Mouse (Mus musculus) telencephalon, adult 2 months (tissue): ENCODE measurements around the gene Uba6.

Experiments
- DNase-seq: peaks from one replicate; pipeline ENCODE4 v3.0.0-alpha.2; 2011; ENCODE audit warnings: low read depth, low spot score

Uba6 gene

DNA sequence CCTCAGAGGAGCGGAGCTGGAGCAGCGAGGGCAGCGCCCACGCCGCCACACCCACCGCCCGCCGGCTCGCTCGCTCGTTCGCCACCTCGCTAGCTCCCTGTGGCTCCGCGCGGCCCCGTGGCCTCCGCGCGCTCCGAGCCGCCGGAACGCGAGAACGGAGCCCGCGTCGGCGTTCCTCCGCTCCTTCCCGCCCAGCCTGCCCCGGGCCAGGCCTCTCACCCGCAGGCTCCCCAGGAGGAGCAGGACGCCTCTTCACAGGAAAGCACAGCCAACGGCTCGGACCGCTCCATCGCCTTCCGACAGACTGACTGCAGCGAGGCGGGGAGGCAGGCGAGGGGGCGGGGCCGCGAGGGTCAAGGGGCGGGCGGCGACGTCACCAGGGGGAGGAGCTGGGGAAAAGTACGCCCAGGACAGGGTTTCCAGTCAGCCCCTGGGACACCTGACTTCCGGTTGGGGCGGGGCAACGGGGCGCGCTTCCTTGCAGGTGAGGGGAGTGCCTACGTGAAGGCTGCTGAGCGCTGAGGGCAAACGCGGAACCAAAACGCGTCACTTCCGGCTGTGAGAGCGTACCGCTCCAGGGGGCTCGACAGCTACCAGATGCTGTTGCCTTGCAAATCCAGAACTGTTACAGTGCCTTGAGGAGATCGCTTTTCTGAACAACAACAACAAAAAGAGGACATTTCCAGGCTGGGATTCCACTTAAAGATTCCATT lies at the start of gene Uba6:
Gene Uba6 (minus strand): TSS at position 355 of the 713 bp plus-strand sequence.
- DNase-seq, result peak; percentile 98

DNA sequence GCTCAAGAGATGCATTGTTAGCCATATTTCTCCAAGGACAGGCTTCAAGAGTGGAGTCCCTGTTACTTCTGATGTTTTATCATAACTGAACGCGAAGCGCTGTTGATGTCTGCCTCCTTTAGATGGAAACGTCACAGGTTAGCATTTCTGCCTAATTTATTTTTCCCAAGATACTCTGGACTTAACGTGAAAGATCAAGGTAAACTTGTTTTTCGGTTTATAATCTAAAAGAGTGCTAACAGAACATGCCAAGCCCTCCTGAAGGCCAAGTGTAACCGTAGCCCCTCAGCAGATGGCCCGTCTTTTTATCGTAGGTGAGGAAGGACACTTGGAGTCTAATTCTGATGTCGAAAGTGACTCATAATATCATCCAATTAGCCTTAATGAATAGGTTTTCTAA lies 25.2 kb upstream of the Uba6 start, which contains the start of gene Gnrhr:
Gene Gnrhr (minus strand): TSS at position 101 of the 400 bp plus-strand sequence.
- DNase-seq, result no peak

DNA sequence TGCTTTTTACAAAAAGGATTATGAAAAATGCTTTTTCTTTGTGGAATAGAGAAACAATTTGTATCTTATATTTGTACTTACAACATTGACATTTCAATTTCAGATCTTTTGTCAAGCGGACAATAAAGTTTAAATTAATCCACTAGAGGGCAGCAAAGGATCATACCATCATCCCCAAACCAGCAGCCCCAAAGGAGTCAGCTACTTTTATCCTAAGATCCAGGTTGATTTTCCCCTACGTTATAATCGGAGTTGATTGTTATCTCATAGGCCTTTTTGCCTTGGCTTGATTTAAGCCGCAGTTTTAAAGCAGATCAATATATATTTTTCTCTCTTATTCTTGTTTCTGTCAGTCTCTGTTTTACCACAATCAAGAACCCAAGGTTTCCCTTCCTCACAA lies 18.8 kb upstream of the Uba6 start:
- DNase-seq, result peak; percentile 32

DNA sequence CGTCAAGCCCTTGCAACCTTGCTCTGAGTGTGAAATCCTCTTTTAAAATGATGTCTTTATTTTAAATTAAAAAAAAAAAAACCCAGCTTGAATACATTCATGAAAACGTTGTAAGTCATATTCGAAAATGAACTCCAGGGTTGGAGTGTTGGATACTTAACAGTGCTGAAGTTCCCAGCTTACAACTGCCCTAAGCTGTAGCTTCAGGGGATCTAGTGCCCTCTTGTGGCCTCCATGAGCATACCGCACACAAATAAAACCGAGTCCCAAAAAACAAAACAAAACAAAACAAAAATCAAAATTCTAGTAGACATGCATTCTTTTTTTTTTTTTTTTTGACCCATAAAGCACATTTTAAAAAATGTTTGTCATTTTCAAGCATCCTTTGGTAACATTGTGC lies 18.2 kb upstream of the Uba6 start:
- DNase-seq, result peak; percentile 19

DNA sequence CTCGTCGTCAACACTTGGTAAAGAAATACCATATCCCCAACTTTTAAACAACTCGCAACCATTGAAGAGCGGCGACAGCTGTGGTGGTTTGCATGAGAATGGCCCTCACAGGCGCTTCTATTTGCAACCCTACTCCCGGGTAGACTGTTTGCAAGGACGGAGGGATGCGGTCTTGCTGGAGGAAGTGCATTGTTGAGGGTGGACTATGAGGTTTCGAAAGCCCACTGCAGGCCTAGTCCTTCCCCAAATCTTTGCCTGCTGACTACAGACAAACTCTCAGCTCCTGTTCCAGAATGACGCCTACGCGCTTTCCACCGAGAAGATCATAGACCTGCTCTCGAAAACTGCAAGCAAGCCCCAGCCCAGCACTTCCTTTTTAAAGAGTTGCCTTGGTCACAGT lies 17.7 kb upstream of the Uba6 start:
- DNase-seq, result no peak

DNA sequence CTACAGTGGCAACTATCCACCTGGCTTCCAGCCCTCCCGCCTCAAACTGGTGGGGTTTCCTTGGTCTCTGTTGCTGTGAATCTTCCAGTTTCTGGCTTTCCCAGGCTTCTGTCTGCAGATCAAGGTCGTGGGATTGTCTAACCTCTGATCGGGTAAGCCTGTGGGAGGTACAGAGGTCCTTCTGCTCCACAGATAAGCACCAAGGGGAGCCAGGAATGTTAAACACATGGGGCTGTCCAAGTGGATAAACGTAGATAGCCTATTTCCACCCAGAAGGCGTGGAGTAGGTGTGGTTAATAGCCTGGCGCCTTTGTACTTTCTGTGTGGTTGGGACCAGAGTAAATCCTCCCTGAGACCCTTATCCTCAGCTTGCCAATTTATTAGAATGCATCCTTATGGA lies 14.8 kb upstream of the Uba6 start:
- no peak for DNase-seq

DNA sequence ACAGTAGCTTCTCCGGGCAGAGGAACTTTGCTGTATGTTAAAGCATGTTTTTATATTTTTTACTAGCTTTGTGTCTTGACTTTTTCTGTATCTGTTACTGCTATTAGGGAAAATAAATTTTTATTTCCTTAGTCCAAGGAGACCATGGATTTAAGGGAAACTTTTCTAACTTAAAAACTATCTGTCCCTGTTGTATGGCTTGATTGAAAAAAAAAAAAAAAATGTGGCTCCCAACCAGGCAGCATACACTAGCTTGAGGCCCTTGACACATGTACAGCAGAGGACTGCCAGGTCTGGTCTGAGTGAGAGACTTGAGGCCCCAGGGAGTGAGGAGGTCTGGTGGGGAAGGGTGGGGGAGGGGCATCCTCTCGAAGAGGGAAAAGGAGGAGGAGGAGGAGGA lies 1.2 kb upstream of the Uba6 start:
- DNase-seq, result no peak

DNA sequence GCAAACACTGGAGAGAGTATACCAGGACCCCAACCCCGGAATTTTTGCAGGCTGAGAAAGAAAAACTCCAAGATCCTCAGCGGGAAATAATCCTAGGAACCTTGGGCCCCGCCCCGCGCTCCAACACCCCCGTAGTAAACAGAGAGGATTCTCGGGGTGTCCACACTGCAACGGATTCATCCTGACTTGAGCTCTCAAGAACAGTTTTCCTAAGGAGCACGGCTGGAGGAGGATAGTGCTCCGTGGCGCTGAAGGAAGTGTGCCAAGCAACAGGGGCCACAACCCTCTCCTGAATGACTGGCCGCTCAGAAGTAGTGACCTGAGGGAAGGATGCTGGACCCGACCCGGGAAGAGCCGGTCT lies 535 bp downstream of the Uba6 start:
- peak; percentile 6 for DNase-seq

DNA sequence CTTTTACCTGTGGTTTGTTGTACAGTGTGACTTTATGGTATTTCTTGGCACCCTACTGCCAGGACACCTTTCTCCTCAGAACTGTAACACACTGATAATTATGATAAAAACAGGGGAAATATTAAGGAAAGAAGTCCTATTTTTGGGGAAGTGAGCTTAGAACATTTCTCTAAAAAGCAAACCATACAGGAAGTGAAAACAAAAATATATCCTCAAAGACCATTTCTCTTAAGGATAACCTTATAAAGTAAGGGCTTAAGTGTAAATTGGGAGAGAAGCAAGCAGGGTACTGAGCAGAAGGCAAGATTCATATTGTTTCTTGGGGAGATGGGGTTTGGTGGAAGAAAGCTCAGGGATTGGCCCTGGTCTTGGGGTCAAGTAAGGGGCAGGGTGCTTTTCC lies 42.8 kb downstream of the Uba6 start:
- no peak for DNase-seq

DNA sequence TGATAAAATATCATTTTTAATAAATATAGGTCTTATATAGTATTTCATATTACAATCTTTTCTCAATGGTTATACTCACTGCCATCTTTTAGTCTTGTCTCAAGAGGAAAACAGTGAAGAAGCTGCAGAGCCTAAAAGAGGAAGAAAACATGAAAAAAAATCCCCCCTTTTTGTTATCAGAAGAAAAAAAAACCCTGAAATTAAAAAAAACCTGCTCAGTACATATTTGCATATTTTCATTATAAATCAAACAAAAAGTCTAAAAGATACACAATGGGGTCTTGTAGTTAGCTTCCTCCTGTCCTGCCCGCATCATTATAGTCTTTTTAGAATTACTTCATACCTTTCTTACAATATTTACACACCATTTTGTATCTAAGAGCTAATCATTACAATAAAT lies 43.9 kb downstream of the Uba6 start:
- no peak for DNase-seq

DNA sequence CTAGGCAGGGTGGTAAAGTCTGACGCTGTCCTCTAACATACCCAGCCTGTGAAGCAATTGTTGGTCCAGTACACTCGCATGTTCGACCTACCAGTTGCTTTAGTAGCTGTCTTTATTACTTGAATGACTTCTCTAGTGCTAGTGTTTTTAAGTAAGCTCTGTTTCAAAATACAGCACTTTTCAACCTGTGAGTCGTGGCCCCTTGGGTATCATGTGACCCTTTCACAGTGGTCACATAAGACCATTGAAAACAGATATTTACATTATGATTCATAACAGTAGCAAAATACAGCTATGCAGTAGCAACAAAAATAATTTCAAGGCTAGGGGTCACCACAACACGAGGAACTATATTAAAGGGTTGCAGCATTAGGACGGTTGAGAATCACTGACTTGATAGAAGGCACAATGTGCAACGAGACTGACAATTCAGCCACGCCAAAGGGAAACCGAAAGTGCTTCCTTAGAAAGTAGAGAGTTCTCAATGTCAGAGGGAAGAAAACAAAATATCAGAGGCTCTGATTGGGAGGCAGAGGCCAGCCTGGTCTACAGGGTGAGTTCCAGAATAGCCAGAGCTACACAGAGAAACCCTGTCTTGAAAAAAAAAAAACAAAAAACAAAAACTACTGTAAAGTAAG lies 54.0 kb downstream of the Uba6 start:
- no peak for DNase-seq

DNA sequence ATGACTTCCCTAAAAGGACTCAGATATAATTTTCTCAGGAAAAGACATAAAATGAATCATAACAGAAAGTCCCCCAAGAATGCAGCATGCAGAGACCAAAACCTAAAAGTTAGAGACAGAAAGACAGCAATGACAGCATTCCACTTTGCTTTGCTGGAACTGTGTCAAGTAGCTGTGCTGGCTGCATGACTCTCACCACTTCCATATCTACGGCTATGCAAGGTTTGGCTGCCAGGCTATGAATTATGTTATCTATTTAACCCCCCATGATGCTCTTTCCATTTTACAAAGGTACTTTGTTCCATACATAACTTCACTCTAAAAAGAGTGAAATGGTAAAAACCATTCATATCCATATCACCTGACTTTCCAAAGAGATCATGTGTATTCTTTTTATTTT lies 58.6 kb downstream of the Uba6 start:
- DNase-seq, result no peak

DNA sequence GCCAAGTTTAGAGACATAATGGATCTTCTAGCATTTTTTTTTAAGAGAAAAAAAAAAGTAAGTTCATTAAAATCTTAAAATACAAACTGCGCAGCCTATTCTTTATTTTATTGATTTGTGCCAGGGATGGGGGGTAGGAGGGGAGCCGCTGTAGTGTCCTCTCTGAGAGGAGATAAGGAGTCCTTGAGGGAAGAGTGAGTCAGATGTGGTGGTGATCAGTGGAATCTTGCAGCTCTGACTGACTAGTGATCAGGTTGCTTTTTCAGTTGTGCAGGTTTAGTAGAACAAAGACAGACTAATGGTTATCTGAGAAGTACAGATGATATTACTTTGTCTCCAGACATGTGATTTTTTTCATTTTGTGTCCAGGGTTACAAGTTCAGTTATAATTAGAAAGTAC lies 59.6 kb downstream of the Uba6 start:
- DNase-seq, result no peak

DNA sequence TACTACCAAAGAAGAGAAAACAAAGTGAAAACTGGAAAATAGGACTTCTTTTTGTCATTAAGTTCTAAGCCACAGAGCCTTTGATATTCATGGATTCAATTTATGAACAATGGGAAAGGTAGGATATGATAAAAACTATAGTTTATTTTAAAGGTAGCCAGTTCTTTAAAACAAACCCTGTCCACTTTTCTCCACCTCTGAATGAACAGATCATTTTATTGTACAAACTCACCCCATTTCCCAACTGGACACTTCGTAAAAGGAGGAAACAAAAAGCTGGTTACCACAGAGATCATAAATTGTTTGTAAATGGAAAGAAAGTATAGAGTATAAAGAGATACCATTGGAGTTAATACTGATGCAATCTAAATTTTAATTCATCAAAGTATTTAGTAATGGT lies 61.5 kb downstream of the Uba6 start:
- DNase-seq, result no peak

DNA sequence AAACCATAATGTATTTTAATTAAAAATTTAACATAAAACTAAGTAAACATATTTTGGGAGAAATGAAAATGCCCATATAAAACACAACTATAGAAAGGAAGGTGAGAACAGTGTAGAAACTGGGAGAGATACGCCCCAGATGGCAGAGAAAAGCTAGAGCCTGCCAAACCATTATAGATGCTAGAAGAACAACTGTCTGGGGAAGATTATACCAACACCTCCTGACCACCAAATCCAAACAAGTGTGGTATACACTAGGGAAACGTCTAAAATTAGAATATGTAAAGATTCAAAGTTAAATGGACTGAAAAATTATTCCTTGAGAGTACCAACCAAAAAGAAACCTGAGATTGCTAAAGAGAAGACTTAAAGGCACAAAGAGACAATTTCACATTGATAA lies 66.0 kb downstream of the Uba6 start:
- DNase-seq, result peak; percentile 32

DNA sequence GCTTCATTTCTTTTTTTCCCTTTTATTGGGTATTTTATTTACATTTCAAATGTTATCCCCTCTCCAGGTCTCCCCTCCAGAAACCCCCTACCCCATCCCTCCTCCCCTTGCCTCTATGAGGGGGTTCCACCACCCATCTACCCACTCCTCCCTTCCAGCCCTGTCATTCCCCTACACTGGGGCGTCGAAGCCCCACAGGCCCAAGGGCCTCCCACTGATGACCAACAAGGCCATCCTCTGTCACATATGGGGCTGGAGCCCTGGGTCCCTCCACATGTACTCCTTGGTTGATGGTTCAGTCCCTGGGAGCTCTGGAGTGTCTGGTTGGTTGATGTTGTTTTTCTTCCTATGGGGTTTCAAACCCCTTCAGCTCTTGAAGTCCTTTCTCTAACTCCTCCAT lies 70.4 kb downstream of the Uba6 start:
- DNase-seq, result no peak

DNA sequence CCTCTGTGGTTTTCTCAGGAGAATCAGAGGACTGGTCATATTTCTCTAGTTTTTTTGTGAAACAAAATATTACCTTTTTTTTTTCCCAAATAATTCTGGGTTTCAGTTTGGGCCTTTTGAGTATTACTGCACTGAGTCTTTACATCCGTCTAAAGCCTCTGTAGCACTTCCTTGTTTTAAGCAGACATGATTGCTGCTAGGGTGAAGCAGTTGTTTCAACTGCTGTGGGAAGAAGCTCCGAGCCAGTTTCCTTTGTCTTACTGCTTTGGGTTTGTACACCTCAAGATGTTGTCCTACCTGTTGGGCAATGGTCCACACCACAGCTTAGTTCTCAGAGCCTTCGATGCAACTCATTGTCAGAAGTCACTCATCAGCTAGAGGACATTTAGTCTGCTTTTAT lies 72.0 kb downstream of the Uba6 start:
- DNase-seq, result no peak

DNA sequence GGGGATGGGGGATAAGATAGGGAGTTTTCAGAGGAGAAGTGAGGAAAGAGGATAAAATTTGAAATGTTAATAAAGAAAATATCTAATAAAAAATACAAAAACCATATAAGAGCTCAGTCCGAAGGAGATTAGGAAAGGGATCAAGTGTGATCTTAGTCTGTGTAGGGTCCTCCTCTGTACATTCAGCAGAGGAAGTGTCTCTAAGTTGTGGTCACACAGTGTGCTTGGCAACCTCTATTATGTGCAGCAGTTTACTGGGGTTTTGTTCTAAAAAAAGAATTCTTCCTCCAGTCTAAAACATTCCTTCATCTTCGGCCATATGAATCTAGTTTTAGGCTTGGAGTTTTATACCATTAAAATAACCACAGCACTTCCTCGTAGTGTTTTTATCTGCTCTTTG lies 73.6 kb downstream of the Uba6 start:
- DNase-seq, result no peak

DNA sequence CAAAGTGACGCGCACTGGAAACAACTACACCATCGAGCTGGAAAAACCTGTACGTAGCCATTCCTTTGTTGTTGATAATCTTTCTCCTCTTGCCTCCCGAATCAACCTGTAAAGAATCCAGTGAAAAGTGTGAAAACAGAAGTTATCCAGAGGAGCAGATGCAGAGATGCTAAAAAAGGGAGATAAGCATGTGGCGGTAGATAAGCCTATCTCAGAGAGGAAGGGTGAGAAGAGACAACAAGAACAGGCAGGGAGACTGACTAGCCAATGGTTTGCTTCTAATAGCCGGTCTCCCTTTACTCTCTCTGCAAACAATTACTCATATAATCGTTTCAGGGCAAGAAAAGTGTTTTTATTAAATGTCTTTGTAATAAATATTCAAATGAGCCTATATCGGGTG lies 77.8 kb downstream of the Uba6 start:
- DNase-seq, result no peak

DNA sequence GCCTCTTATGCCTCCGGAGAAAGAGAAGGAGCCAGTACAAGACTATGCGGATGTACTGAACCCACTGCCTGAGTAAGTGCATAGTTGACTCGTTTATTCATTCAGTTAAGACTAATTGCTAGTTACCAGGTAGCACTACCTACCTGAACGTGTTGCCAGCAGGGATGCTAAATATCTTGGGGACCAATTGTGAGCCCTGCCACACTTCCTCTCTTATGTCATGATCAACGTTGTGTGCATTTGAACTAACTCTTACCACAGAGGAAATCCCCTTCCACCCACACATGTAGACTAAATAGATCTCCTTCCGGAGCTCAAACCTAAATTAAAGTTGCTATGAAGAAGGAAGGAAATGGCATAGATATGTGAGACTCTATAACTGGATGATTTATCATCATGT lies 85.9 kb downstream of the Uba6 start:
- DNase-seq, result no peak

DNA sequence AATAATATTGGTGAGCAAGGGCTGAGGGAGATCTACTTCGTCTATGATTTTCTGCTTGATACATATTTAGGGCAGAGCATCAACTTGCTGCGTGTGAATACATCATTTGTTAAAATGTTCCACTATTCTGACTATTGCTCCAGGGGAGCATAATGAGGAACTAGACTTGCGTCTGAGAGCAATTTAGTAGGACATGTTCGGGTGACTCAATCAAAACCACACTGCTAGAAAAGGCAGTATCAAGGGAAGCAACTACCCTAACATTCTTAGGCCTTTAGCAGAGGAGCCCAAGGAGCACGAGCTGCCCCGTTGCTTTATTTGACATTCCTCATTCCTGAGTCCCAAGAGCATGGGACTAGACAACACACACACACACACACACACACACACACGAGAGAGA lies 87.6 kb downstream of the Uba6 start:
- no peak for DNase-seq

DNA sequence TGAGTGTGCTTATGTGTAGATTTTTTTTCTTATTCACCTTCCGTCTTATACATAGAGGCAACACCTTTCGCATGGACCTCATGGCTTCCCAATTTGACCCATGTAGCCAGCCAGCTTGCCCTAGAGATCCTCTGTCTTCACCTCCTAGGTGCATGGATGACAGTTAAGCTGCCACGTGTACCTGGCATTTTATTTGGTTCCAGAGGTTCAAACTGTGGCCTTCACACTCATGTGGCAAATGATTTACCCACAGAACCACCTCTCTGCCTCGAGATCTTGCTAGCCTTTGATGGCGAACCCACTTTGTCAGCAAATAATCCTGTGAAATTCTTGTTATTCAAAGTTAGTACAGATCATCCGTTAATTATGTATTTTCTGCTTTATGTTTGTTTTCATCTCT lies 88.6 kb downstream of the Uba6 start:
- DNase-seq, result no peak

DNA sequence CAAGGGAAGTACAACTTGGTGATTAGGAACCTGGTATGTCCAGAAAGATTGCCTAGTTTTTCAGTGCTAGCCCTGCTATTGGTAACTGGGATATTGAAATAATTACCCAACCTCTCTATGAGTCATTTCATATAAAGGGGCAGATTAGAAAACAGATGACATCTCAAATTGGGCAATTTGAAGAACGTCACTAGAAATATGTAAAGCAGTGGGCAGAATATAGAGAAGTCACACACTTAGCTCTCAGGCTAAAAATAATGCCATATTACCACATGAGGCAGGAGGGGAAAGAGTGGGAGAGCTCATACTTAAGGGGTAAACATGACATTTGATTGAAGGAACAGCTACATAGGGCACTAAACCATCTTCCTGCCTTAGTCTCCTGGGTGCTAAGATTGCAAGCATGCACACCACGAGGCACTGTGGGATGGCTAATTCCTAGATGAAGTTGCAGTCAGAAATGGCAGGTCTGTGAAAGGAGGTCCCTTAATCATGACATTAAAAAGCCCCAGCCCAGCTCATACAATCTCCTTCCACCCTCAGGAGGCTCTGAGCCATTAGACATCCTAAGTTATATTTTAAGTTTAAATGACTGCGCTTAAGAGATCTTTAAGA lies 93.8 kb downstream of the Uba6 start:
- no peak for DNase-seq
